Mouse (Mus musculus): ENCODE data around the gene Plppr3. TPM values are rescaled to one million over a fixed set of nuclear protein-coding genes. Genes with fewer than 3 reads are reported as not detected.

Plppr3 gene
- polyA plus RNA-seq (2015; fragmentation: Nextera tagmentation; extraction: Ambion mirVana) = 9.7 and 12.6 TPM in 2 replicates

GRCm38 (mm10) chr10:79874290-79874862 lies at the start of gene Plppr3, which contains the start of gene Prtn3:
TSS of gene Plppr3 (minus strand) at chr10:79874634.
TSS of gene Prtn3 (plus strand) at chr10:79874476.

GRCm38 (mm10) chr10:79920958-79921535 lies 46.6 kb upstream of the Plppr3 start, which contains the start of gene R3hdm4:
TSS of gene R3hdm4 (minus strand) at chr10:79921208.

GRCm38 (mm10) chr10:79916808-79917531 lies 42.5 kb upstream of the Plppr3 start, which contains the start of gene Kiss1r:
TSS of gene Kiss1r (plus strand) at chr10:79916971.

GRCm38 (mm10) chr10:79910556-79910955 lies 36.1 kb upstream of the Plppr3 start, which contains the start of gene Gm26602:
TSS of gene Gm26602 (plus strand) at chr10:79910856.

GRCm38 (mm10) chr10:79908167-79909091 lies 34.0 kb upstream of the Plppr3 start, which contains the start of gene Med16:
TSS of gene Med16 (minus strand) at chr10:79908923.

GRCm38 (mm10) chr10:79890670-79891069 lies 16.2 kb upstream of the Plppr3 start, which contains the start of gene Cfd:
TSS of gene Cfd (plus strand) at chr10:79890853.

GRCm38 (mm10) chr10:79886054-79886453 lies 11.6 kb upstream of the Plppr3 start, which contains the start of gene Elane:
TSS of gene Elane (plus strand) at chr10:79886247.

GRCm38 (mm10) chr10:79853860-79854795 lies 20.3 kb downstream of the Plppr3 start, which contains the start of gene Ptbp1:
TSS of gene Ptbp1 (plus strand) at chr10:79854427.

GRCm38 (mm10) chr10:79820782-79821181 lies 53.7 kb downstream of the Plppr3 start, which contains the start of gene Misp:
TSS of gene Misp (plus strand) at chr10:79820989.

Other genes starting within 250 kb of the Plppr3 start
- 0.90 TPM in 2 replicates for gene Shc2, start 236.7 kb downstream of the Plppr3 start, polyA plus RNA-seq (2015; fragmentation: Nextera tagmentation; extraction: Ambion mirVana)
- gene Odf3l2, start 228.9 kb downstream of the Plppr3 start, polyA plus RNA-seq (2015; fragmentation: Nextera tagmentation; extraction: Ambion mirVana) = not detected in 2 replicates
- gene Madcam1, start 210.1 kb downstream of the Plppr3 start, polyA plus RNA-seq (2015; fragmentation: Nextera tagmentation; extraction: Ambion mirVana) = 25.8 and 30.9 TPM in 2 replicates
- 31.4 and 37.7 TPM in 2 replicates for gene Tpgs1, start 205.3 kb downstream of the Plppr3 start, polyA plus RNA-seq (2015; fragmentation: Nextera tagmentation; extraction: Ambion mirVana)
- 108 and 126 TPM in 2 replicates for gene Cdc34, start 192.4 kb downstream of the Plppr3 start, polyA plus RNA-seq (2015; fragmentation: Nextera tagmentation; extraction: Ambion mirVana)
- gene Gzmm, start 185.6 kb downstream of the Plppr3 start, polyA plus RNA-seq (2015; fragmentation: Nextera tagmentation; extraction: Ambion mirVana) = 0.23 and 0.45 TPM in 2 replicates
- gene Bsg, start 170.1 kb downstream of the Plppr3 start, polyA plus RNA-seq (2015; fragmentation: Nextera tagmentation; extraction: Ambion mirVana) = 663 and 749 TPM in 2 replicates
- gene Hcn2, start 158.0 kb downstream of the Plppr3 start, polyA plus RNA-seq (2015; fragmentation: Nextera tagmentation; extraction: Ambion mirVana) = 0.04 and 0.07 TPM in 2 replicates
- gene Polrmt, start 128.1 kb downstream of the Plppr3 start, polyA plus RNA-seq (2015; fragmentation: Nextera tagmentation; extraction: Ambion mirVana) = 15.7 and 18.4 TPM in 2 replicates
- gene Fgf22, start 119.6 kb downstream of the Plppr3 start, polyA plus RNA-seq (2015; fragmentation: Nextera tagmentation; extraction: Ambion mirVana) = 0.28 TPM in 1 of 2 replicates, not detected in the other
- gene Rnf126, start 107.7 kb downstream of the Plppr3 start, polyA plus RNA-seq (2015; fragmentation: Nextera tagmentation; extraction: Ambion mirVana) = 41.4 and 42.3 TPM in 2 replicates
- 3.3 and 3.6 TPM in 2 replicates for gene Fstl3, start 97.4 kb downstream of the Plppr3 start, polyA plus RNA-seq (2015; fragmentation: Nextera tagmentation; extraction: Ambion mirVana)
- gene Prss57, start 83.7 kb downstream of the Plppr3 start, polyA plus RNA-seq (2015; fragmentation: Nextera tagmentation; extraction: Ambion mirVana) = 9.3 and 15.0 TPM in 2 replicates
- 16.9 and 22.9 TPM in 2 replicates for gene Palm, start 81.1 kb downstream of the Plppr3 start, polyA plus RNA-seq (2015; fragmentation: Nextera tagmentation; extraction: Ambion mirVana)
- gene Misp, start 53.6 kb downstream of the Plppr3 start, polyA plus RNA-seq (2015; fragmentation: Nextera tagmentation; extraction: Ambion mirVana) = 0.08 and 0.27 TPM in 2 replicates
- 131 and 134 TPM in 2 replicates for gene Ptbp1, start 20.2 kb downstream of the Plppr3 start, polyA plus RNA-seq (2015; fragmentation: Nextera tagmentation; extraction: Ambion mirVana)
- 176 and 239 TPM in 2 replicates for gene Prtn3, start 158 bp downstream of the Plppr3 start, polyA plus RNA-seq (2015; fragmentation: Nextera tagmentation; extraction: Ambion mirVana)
- gene Elane, start 11.6 kb upstream of the Plppr3 start, polyA plus RNA-seq (2015; fragmentation: Nextera tagmentation; extraction: Ambion mirVana) = 219 and 294 TPM in 2 replicates
- not detected in 2 replicates for gene Cfd, start 16.2 kb upstream of the Plppr3 start, polyA plus RNA-seq (2015; fragmentation: Nextera tagmentation; extraction: Ambion mirVana)
- gene Med16, start 34.3 kb upstream of the Plppr3 start, polyA plus RNA-seq (2015; fragmentation: Nextera tagmentation; extraction: Ambion mirVana) = 20.3 and 23.3 TPM in 2 replicates
- gene Gm26602, start 36.2 kb upstream of the Plppr3 start, polyA plus RNA-seq (2015; fragmentation: Nextera tagmentation; extraction: Ambion mirVana) = not detected in 2 replicates
- 0.41 and 0.68 TPM in 2 replicates for gene Kiss1r, start 42.3 kb upstream of the Plppr3 start, polyA plus RNA-seq (2015; fragmentation: Nextera tagmentation; extraction: Ambion mirVana)
- 107 and 121 TPM in 2 replicates for gene R3hdm4, start 46.6 kb upstream of the Plppr3 start, polyA plus RNA-seq (2015; fragmentation: Nextera tagmentation; extraction: Ambion mirVana)
- 6.2 and 8.2 TPM in 2 replicates for gene Arid3a, start 52.4 kb upstream of the Plppr3 start, polyA plus RNA-seq (2015; fragmentation: Nextera tagmentation; extraction: Ambion mirVana)
- gene Wdr18, start 85.5 kb upstream of the Plppr3 start, polyA plus RNA-seq (2015; fragmentation: Nextera tagmentation; extraction: Ambion mirVana) = 64.8 and 66.8 TPM in 2 replicates
- 0.11 TPM in 2 replicates for gene Grin3b, start 96.1 kb upstream of the Plppr3 start, polyA plus RNA-seq (2015; fragmentation: Nextera tagmentation; extraction: Ambion mirVana)
- gene Tmem259, start 109.7 kb upstream of the Plppr3 start, polyA plus RNA-seq (2015; fragmentation: Nextera tagmentation; extraction: Ambion mirVana) = 16.8 and 16.9 TPM in 2 replicates
- gene Cnn2, start 114.0 kb upstream of the Plppr3 start, polyA plus RNA-seq (2015; fragmentation: Nextera tagmentation; extraction: Ambion mirVana) = 98.3 and 121 TPM in 2 replicates
- gene Abca7, start 121.9 kb upstream of the Plppr3 start, polyA plus RNA-seq (2015; fragmentation: Nextera tagmentation; extraction: Ambion mirVana) = 8.3 and 8.8 TPM in 2 replicates
- 34.2 and 41.9 TPM in 2 replicates for gene Arhgap45, start 142.0 kb upstream of the Plppr3 start, polyA plus RNA-seq (2015; fragmentation: Nextera tagmentation; extraction: Ambion mirVana)
- gene Polr2e, start 165.2 kb upstream of the Plppr3 start, polyA plus RNA-seq (2015; fragmentation: Nextera tagmentation; extraction: Ambion mirVana) = 108 and 111 TPM in 2 replicates
- 650 and 699 TPM in 2 replicates for gene Gpx4, start 172.5 kb upstream of the Plppr3 start, polyA plus RNA-seq (2015; fragmentation: Nextera tagmentation; extraction: Ambion mirVana)
- 15.9 and 16.2 TPM in 2 replicates for gene Sbno2, start 230.9 kb upstream of the Plppr3 start, polyA plus RNA-seq (2015; fragmentation: Nextera tagmentation; extraction: Ambion mirVana)
- 27.2 and 28.1 TPM in 2 replicates for gene Stk11, start 241.2 kb upstream of the Plppr3 start, polyA plus RNA-seq (2015; fragmentation: Nextera tagmentation; extraction: Ambion mirVana)

Data from spleen, postnatal 0 days (tissue).